Comparison of ENCODE assay signal across 8 mouse cellular contexts in genomic region chr11:75147106-75147845, GRCm38 (mm10). TPM values are rescaled to one million over a fixed set of nuclear protein-coding genes. Genes with fewer than 3 reads are reported as not detected.
DNase-seq lines count a peak whose midpoint lies in the region; ATAC-seq lines count a peak whose summit lies in the region.

No protein-coding gene starts in this region.

- no peaks in the 10 kb centered on the region for H3K27me3 ChIP-seq in forebrain, embryonic 11.5 days (ENCODE audit: control insufficient read depth, insufficient read depth, low read length)
- no peaks in the 10 kb centered on the region for H3K27me3 ChIP-seq in intestine, embryonic 16.5 days (replicated peaks; ENCODE audit: control insufficient read depth, insufficient read depth, low read length)
- H3K27me3 ChIP-seq in midbrain, embryonic 16.5 days (ENCODE audit: control insufficient read depth, insufficient read depth, low read depth, low read length), result no peaks in the 10 kb centered on the region

- H3K27ac ChIP-seq in forebrain, embryonic 11.5 days (ENCODE audit: low read depth, low read length), result peak overlapping the region; percentile 34; the same call in 1 of the 2 replicates
- H3K27ac ChIP-seq in intestine, embryonic 16.5 days (ENCODE audit: low read length), result peak overlapping the region; percentile 94
- peak overlapping the region; percentile 77 for H3K27ac ChIP-seq in midbrain, embryonic 16.5 days (ENCODE audit: low read length)

- no peaks in the 10 kb centered on the region; the same call in 1 of the 2 replicates for H3K36me3 ChIP-seq in forebrain, embryonic 11.5 days (ENCODE audit: control insufficient read depth, insufficient read depth, low read length)
- no peaks in the 10 kb centered on the region for H3K36me3 ChIP-seq in intestine, embryonic 16.5 days (ENCODE audit: control insufficient read depth, insufficient read depth, low read length)
- H3K36me3 ChIP-seq in midbrain, embryonic 16.5 days (ENCODE audit: control insufficient read depth, insufficient read depth, low read length), result peaks cover 8% of the 10 kb centered on the region; the same call in 1 of the 2 replicates

- H3K4me1 ChIP-seq in forebrain, embryonic 11.5 days (replicated peaks; ENCODE audit: control insufficient read depth, insufficient read depth, low read length), result no peaks in the 10 kb centered on the region
- peaks cover 27% of the 10 kb centered on the region for H3K4me1 ChIP-seq in intestine, embryonic 16.5 days (ENCODE audit: control insufficient read depth, insufficient read depth, low read length)
- H3K4me1 ChIP-seq in midbrain, embryonic 16.5 days (ENCODE audit: control insufficient read depth, insufficient read depth, low read length), result peaks cover 10% of the 10 kb centered on the region

- ATAC-seq in forebrain, embryonic 11.5 days (replicated peaks; ENCODE audit: low FRiP score), result no peak
- peak; percentile 75 for ATAC-seq in intestine, embryonic 16.5 days
- ATAC-seq in midbrain, embryonic 16.5 days, result peak; percentile 72; the same call in 1 of the 2 replicates

- H3K9ac ChIP-seq in forebrain, embryonic 11.5 days (ENCODE audit: low read length), result no peak overlapping the region
- peak overlapping the region; percentile 58 for H3K9ac ChIP-seq in intestine, embryonic 16.5 days (ENCODE audit: low read depth, low read length)
- 0 out of 2 replicates have a peak overlapping the region, but pooled peaks have one; percentile 38 for H3K9ac ChIP-seq in midbrain, embryonic 16.5 days (ENCODE audit: low read depth, low read length)

- 71% methylated on average over 11 of the region's 11 CpGs for WGBS in forebrain, embryonic 11.5 days
- 22% methylated on average over 11 of the region's 11 CpGs for WGBS in intestine, embryonic 16.5 days
- WGBS in midbrain, embryonic 16.5 days, result 46% methylated on average over 11 of the region's 11 CpGs

- no peak overlapping the region for H3K4me3 ChIP-seq in forebrain, embryonic 11.5 days (ENCODE audit: low read depth, low read length)
- no peak overlapping the region for H3K4me3 ChIP-seq in intestine, embryonic 16.5 days (ENCODE audit: low read length)
- H3K4me3 ChIP-seq in midbrain, embryonic 16.5 days (ENCODE audit: low read depth, low read length), result no peak overlapping the region

- no peaks in the 10 kb centered on the region for H3K9me3 ChIP-seq in forebrain, embryonic 11.5 days (ENCODE audit: control insufficient read depth, low read length)
- no peaks in the 10 kb centered on the region for H3K9me3 ChIP-seq in intestine, embryonic 16.5 days (ENCODE audit: control insufficient read depth, low read length)
- no peaks in the 10 kb centered on the region for H3K9me3 ChIP-seq in midbrain, embryonic 16.5 days (replicated peaks; ENCODE audit: control insufficient read depth, low read length, poor library complexity, severe bottlenecking)

- DNase-seq in ovary, postnatal 14 days (ENCODE audit: low spot score), result peak; percentile 32
- DNase-seq in ovary, postnatal 10 days (ENCODE audit: low spot score), result no peak
- DNase-seq in forebrain, embryonic 11.5 days (ENCODE audit: low spot score), result no peak
- DNase-seq in natural killer cell, adult 2 months (ENCODE audit: low spot score in 2 of 2), result no peak
- DNase-seq in B cell, adult 2 months, result no peak
- no peak for DNase-seq in cerebellum, adult 11 months

- H3K4me2 ChIP-seq in forebrain, embryonic 11.5 days (ENCODE audit: low read depth, low read length, severe bottlenecking), result no peak overlapping the region
- H3K4me2 ChIP-seq in intestine, embryonic 16.5 days (ENCODE audit: low read depth, low read length), result no peak overlapping the region
- no peak overlapping the region for H3K4me2 ChIP-seq in midbrain, embryonic 16.5 days (ENCODE audit: low read length)

RNA-seq across cellular contexts. Expression of gene Hic1, which starts 22.0 kb away (rescaled TPM):
- polyA plus RNA-seq in forebrain, embryonic 11.5 days (2014; fragmentation: Nextera tagmentation; extraction: Ambion mirVana), result 0.86 and 1.1 TPM in 2 replicates
- 7.1 and 8.6 TPM in 2 replicates for polyA plus RNA-seq in intestine, embryonic 16.5 days (2015; fragmentation: Nextera tagmentation; extraction: Ambion mirVana)
- polyA plus RNA-seq in midbrain, embryonic 16.5 days (2015; fragmentation: Nextera tagmentation; extraction: Ambion mirVana), result 1.3 and 1.8 TPM in 2 replicates

RNA-seq across cellular contexts. Expression of gene Ovca2, which starts 31.4 kb away (rescaled TPM):
- 32.7 and 34.4 TPM in 2 replicates for polyA plus RNA-seq in forebrain, embryonic 11.5 days (2014; fragmentation: Nextera tagmentation; extraction: Ambion mirVana)
- 18.7 and 23.9 TPM in 2 replicates for polyA plus RNA-seq in intestine, embryonic 16.5 days (2015; fragmentation: Nextera tagmentation; extraction: Ambion mirVana)
- 13.3 and 14.5 TPM in 2 replicates for polyA plus RNA-seq in midbrain, embryonic 16.5 days (2015; fragmentation: Nextera tagmentation; extraction: Ambion mirVana)

RNA-seq across cellular contexts. Expression of gene Dph1, which starts 43.8 kb away (rescaled TPM):
- 21.8 and 24.0 TPM in 2 replicates for polyA plus RNA-seq in forebrain, embryonic 11.5 days (2014; fragmentation: Nextera tagmentation; extraction: Ambion mirVana)
- polyA plus RNA-seq in intestine, embryonic 16.5 days (2015; fragmentation: Nextera tagmentation; extraction: Ambion mirVana), result 20.3 and 22.7 TPM in 2 replicates
- 12.5 and 14.0 TPM in 2 replicates for polyA plus RNA-seq in midbrain, embryonic 16.5 days (2015; fragmentation: Nextera tagmentation; extraction: Ambion mirVana)

RNA-seq across cellular contexts. Expression of gene Rtn4rl1, which starts 46.3 kb away (rescaled TPM):
- 1.0 and 1.1 TPM in 2 replicates for polyA plus RNA-seq in forebrain, embryonic 11.5 days (2014; fragmentation: Nextera tagmentation; extraction: Ambion mirVana)
- polyA plus RNA-seq in intestine, embryonic 16.5 days (2015; fragmentation: Nextera tagmentation; extraction: Ambion mirVana), result 1.5 and 1.6 TPM in 2 replicates
- 17.8 and 19.7 TPM in 2 replicates for polyA plus RNA-seq in midbrain, embryonic 16.5 days (2015; fragmentation: Nextera tagmentation; extraction: Ambion mirVana)

Comparison
In these comparisons a context has a peak if more than half of its experiments do, and no peak if none do; other contexts are left out.
1. H3K27ac ChIP-seq: peak in every context shown above with its lines; median percentile 94 in intestine, embryonic 16.5 days; 77 in midbrain, embryonic 16.5 days; 34 in forebrain, embryonic 11.5 days.